Mouse (Mus musculus) MEL (cell line): ENCODE results near the gene Fstl3.
A peak's percentile ranks its signal among the peaks of the same experiment; 100 is the strongest.

ENCODE experiments used
- CTCF ChIP-seq, 3 experiments: IDR thresholded peaks in 2 of 3; conservative IDR thresholded peaks in 1 of 3; 2 replicates each; pipeline ENCODE4 v1.5.1; 2011 to 2012; ENCODE audit warnings: low read length in 3 of 3, low read depth in 2 of 3, mild to moderate bottlenecking in 2 of 3, improper control_type of control experiment in 1 of 3, inconsistent platforms in 1 of 3, mixed read lengths in 1 of 3, moderate library complexity in 1 of 3; ENCODE audit not compliant: control insufficient read depth in 1 of 3, insufficient read depth in 1 of 3, poor library complexity in 1 of 3, severe bottlenecking in 1 of 3
- HCFC1 ChIP-seq: IDR thresholded peaks from 2 replicates; pipeline ENCODE4 v1.6.1; 2012; ENCODE audit warnings: low read depth, mild to moderate bottlenecking, inconsistent platforms, low read length, improper control_type of control experiment, moderate library complexity
- MAFK ChIP-seq: IDR thresholded peaks from 2 replicates; pipeline ENCODE4 v1.6.1; 2011; ENCODE audit warnings: low read depth, mild to moderate bottlenecking, low read length, improper control_type of control experiment, borderline replicate concordance
- MAZ ChIP-seq: IDR thresholded peaks from 2 replicates; pipeline ENCODE4 v1.6.1; 2012; ENCODE audit warnings: low read depth, mild to moderate bottlenecking, inconsistent platforms, low read length, improper control_type of control experiment
- TCF12 ChIP-seq: IDR thresholded peaks from 2 replicates; pipeline ENCODE4 v1.6.1; 2014; ENCODE audit warnings: low read depth, mild to moderate bottlenecking, inconsistent platforms, low read length, improper control_type of control experiment, moderate library complexity
- USF1 ChIP-seq: IDR thresholded peaks from 2 replicates; pipeline ENCODE4 v1.6.1; 2014; ENCODE audit warnings: low read depth, mild to moderate bottlenecking, inconsistent platforms, low read length, improper control_type of control experiment, moderate library complexity
- ZMIZ1 ChIP-seq: IDR thresholded peaks from 2 replicates; pipeline ENCODE4 v1.6.1; 2012; ENCODE audit warnings: low read depth, mild to moderate bottlenecking, inconsistent platforms, low read length, improper control_type of control experiment, moderate library complexity

DNA sequence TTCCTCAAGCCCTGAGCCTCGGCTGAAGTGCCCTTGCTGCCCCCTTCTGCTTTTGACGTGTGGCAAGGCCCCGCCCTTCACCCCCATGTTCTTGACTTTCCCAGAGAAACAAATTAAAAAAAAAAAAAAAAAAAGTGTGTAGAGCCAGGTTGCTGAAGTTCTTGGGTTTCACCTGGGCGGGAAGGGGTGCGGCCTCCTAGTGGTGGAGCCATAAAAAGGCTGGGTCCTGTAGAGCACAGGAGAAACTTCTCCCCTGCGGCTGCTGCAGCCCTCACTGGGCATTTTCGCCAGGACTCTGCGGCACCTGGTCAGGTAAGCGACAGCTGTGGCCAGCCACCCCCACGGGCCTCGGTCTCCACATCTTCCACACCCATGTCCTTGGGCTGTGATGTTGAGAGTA is 43.7 kb downstream of the Fstl3 start, which contains the start of gene Misp:
- TF ChIP-seq USF1, result no peak
- TF ChIP-seq HCFC1, result no peak
- peak in 2 of 3 experiments; percentile 7 to 30; a peak in 2 of 6 replicates for TF ChIP-seq CTCF (IDR thresholded peaks at IDR 0.05 in 2 of 3, conservative IDR thresholded peaks at IDR 0.05 in 1 of 3; ENCODE audit: control insufficient read depth in 1 of 3, insufficient read depth in 1 of 3, low read depth in 2 of 3, low read length in 3 of 3, poor library complexity in 1 of 3, severe bottlenecking in 1 of 3)
- no peak for TF ChIP-seq MAFK
- no peak for TF ChIP-seq ZMIZ1
- TF ChIP-seq TCF12, result no peak
- no peak for TF ChIP-seq MAZ
